In the genomic region with DNA sequence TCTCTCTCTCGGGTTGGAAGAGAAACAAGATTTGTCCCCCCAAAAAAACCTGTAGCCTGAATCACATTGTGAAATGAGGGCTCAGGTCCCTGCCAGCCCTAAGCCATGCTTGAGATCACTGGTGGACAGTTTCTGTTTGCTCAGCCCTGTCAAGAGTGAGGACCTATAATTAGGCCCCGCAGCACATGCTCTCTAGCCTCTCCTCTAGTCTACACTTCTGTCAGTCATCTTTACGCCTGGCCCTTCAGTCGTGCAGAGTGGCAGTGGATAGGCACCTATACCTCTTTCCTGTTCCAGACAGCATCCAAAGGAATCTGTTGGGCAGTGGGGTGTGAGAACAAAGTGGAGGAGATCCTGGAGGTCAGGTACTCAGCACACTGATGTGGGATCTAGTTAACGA, we compare ENCODE assay signal across 10 mouse cellular contexts. TPM values are rescaled to one million over a fixed set of nuclear protein-coding genes. Genes with fewer than 3 reads are reported as not detected.
A peak's percentile ranks its signal among the peaks of the same experiment; 100 is the strongest.
DNase-seq lines count a peak whose midpoint lies in the region; ATAC-seq and TF ChIP-seq lines count a peak whose summit lies in the region.
"Had no signal": no experiment of that assay in that cellular context is flagged by ENCODE, and none has a peak within 500 bp of the region (broad histone marks: within the 10 kb centered on the region; RNA-seq: fewer than 3 reads in every experiment).

No protein-coding gene starts in this region.

- H3K9me3 ChIP-seq in neural tube, embryonic 12.5 days, result no peaks in the 10 kb centered on the region
- H3K9me3 ChIP-seq in limb, embryonic 13.5 days, result no peaks in the 10 kb centered on the region
- no peaks in the 10 kb centered on the region for H3K9me3 ChIP-seq in stomach, postnatal 0 days (ENCODE audit: control insufficient read depth, low read length)

- H3K4me1 ChIP-seq in neural tube, embryonic 12.5 days, result peaks cover 17% of the 10 kb centered on the region
- peaks cover 20% of the 10 kb centered on the region for H3K4me1 ChIP-seq in limb, embryonic 13.5 days
- H3K4me1 ChIP-seq in stomach, postnatal 0 days (replicated peaks; ENCODE audit: control insufficient read depth, insufficient read depth), result no peaks in the 10 kb centered on the region

- ATAC-seq in neural tube, embryonic 12.5 days (ENCODE audit: low FRiP score, low read depth), result 0 out of 2 replicates have a peak, but pooled peaks have one; percentile 22
- ATAC-seq in limb, embryonic 13.5 days (ENCODE audit: low FRiP score, low read depth), result no peak
- no peak for ATAC-seq in stomach, postnatal 0 days (ENCODE audit: low FRiP score, low TSS enrichment)

- 69% methylated on average over 5 of the region's 5 CpGs for WGBS in neural tube, embryonic 12.5 days
- 62% methylated on average over 5 of the region's 5 CpGs for WGBS in limb, embryonic 13.5 days
- WGBS in stomach, postnatal 0 days, result 53% methylated on average over 5 of the region's 5 CpGs

- H3K27me3 ChIP-seq in neural tube, embryonic 12.5 days (replicated peaks), result no peaks in the 10 kb centered on the region
- no peaks in the 10 kb centered on the region; the same call in 1 of the 2 replicates for H3K27me3 ChIP-seq in limb, embryonic 13.5 days
- no peaks in the 10 kb centered on the region for H3K27me3 ChIP-seq in stomach, postnatal 0 days (ENCODE audit: control insufficient read depth, insufficient read depth, low read length)

- H3K36me3 ChIP-seq in neural tube, embryonic 12.5 days, result peaks cover 10% of the 10 kb centered on the region; the same call in 1 of the 2 replicates
- no peaks in the 10 kb centered on the region for H3K36me3 ChIP-seq in limb, embryonic 13.5 days
- no peaks in the 10 kb centered on the region for H3K36me3 ChIP-seq in stomach, postnatal 0 days (ENCODE audit: control insufficient read depth, insufficient read depth, low read length)

- peak; percentile 10 for DNase-seq in embryo, embryonic 9.5 days (ENCODE audit: extremely low spot score)
- DNase-seq in embryo, embryonic 10.5 days (ENCODE audit: low spot score), result no peak
- no peak for DNase-seq in neural tube, embryonic 10.5 days (ENCODE audit: extremely low spot score, low spot score)
- no peak for DNase-seq in natural killer cell, adult 2 months (ENCODE audit: low spot score in 2 of 2)
- DNase-seq in thymus, adult 18-20 months, result no peak
- no peak for DNase-seq in stomach, postnatal 0 days (ENCODE audit: low spot score)
- DNase-seq: thymus, postnatal 14 days had no signal

- no peak overlapping the region for H3K4me3 ChIP-seq in neural tube, embryonic 12.5 days
- H3K4me3 ChIP-seq in limb, embryonic 13.5 days, result no peak overlapping the region
- H3K4me3 ChIP-seq in stomach, postnatal 0 days (ENCODE audit: low read depth, low read length), result no peak overlapping the region

- TF ChIP-seq EP300 in stomach, postnatal 0 days (optimal IDR thresholded peaks at IDR 0.05), result no peak

- TF ChIP-seq CTCF in stomach, postnatal 0 days (IDR thresholded peaks at IDR 0.05; ENCODE audit: low read depth), result no peak

- H3K9ac ChIP-seq in neural tube, embryonic 12.5 days, result no peak overlapping the region
- H3K9ac ChIP-seq in limb, embryonic 13.5 days, result peak overlapping the region; percentile 8; the same call in 1 of the 2 replicates
- no peak overlapping the region for H3K9ac ChIP-seq in stomach, postnatal 0 days (ENCODE audit: low read length)

- H3K27ac ChIP-seq in neural tube, embryonic 12.5 days, result peak overlapping the region; percentile 1; the same call in 1 of the 2 replicates
- peak overlapping the region; percentile 11; the same call in 1 of the 2 replicates for H3K27ac ChIP-seq in limb, embryonic 13.5 days
- no peak overlapping the region for H3K27ac ChIP-seq in stomach, postnatal 0 days (replicated peaks)

- H3K4me2 ChIP-seq in neural tube, embryonic 12.5 days (replicated peaks), result no peak overlapping the region
- no peak overlapping the region for H3K4me2 ChIP-seq in limb, embryonic 13.5 days (replicated peaks)
- H3K4me2 ChIP-seq in stomach, postnatal 0 days (replicated peaks; ENCODE audit: low read depth), result no peak overlapping the region

RNA-seq across cellular contexts. Expression of gene Scrn1, which starts 58.5 kb away (rescaled TPM):
- 88.2 and 88.7 TPM in 2 replicates for polyA plus RNA-seq in neural tube, embryonic 12.5 days (2016; fragmentation: Nextera tagmentation; extraction: Ambion mirVana)
- 11.5 and 13.0 TPM in 2 replicates for polyA plus RNA-seq in limb, embryonic 13.5 days (2015; fragmentation: Nextera tagmentation; extraction: Ambion mirVana)
- polyA plus RNA-seq in stomach, postnatal 0 days (2015; fragmentation: Nextera tagmentation; extraction: Ambion mirVana), result 3.4 and 5.7 TPM in 2 replicates
- polyA plus RNA-seq: liver, adult 2 months had no signal
